Mouse (Mus musculus) ES-E14 (cell line): ENCODE measurements at regions not wholly inside any gene's neighbourhood (a gene's known extent, or its start where the extent isn't known, plus 50 kb on each side); places are given as distances from the start of the nearest gene placed in this dataset.

Experiments
- DNase-seq: peaks from one replicate; pipeline ENCODE4 v3.0.0-alpha.2; 2013; ENCODE audit warnings: low read depth, low spot score
- H3K27ac ChIP-seq: 2 replicates; pipeline ENCODE4 v1.5.1; 2012; ENCODE audit warnings: low read depth, mild to moderate bottlenecking, low read length, moderate library complexity, mixed read lengths; ENCODE audit not compliant: poor library complexity, insufficient read depth, severe bottlenecking
- H3K36me3 ChIP-seq: 2 replicates; pipeline ENCODE4 v1.6.1; 2012; ENCODE audit warnings: mild to moderate bottlenecking, low read length, moderate library complexity, mixed read lengths; ENCODE audit not compliant: control insufficient read depth, poor library complexity, insufficient read depth, severe bottlenecking
- H3K4me1 ChIP-seq, 2 experiments: fragments of 150-350 bp in 1 of 2; sonication (generic) in 1 of 2; 2 replicates each; pipeline ENCODE4 v1.6.1; 2012; ENCODE audit warnings: low read length in 2 of 2, mild to moderate bottlenecking in 1 of 2, mixed read lengths in 1 of 2; ENCODE audit not compliant: control insufficient read depth in 2 of 2, insufficient read depth in 2 of 2, poor library complexity in 1 of 2
- H3K4me3 ChIP-seq, 2 experiments: fragments of 150-350 bp in 1 of 2; sonication (generic) in 1 of 2; 2 replicates each; pipeline ENCODE4 v1.5.1; 2012; ENCODE audit warnings: low read length in 2 of 2, low read depth in 1 of 2, mild to moderate bottlenecking in 1 of 2, mixed read lengths in 1 of 2; ENCODE audit not compliant: insufficient read depth in 1 of 2, poor library complexity in 1 of 2, severe bottlenecking in 1 of 2
- H3K9ac ChIP-seq: 2 replicates; pipeline ENCODE4 v1.6.1; 2012; ENCODE audit warnings: low read depth, mild to moderate bottlenecking, low read length, mixed read lengths; ENCODE audit not compliant: poor library complexity, insufficient read depth, severe bottlenecking
- H3K9me3 ChIP-seq: fragments of 150-350 bp; sonication (generic); 2 replicates; pipeline ENCODE4 v1.6.1; 2012; ENCODE audit warnings: low read depth, mild to moderate bottlenecking, low read length; ENCODE audit not compliant: control insufficient read depth, insufficient read depth
- CHD2 ChIP-seq: IDR thresholded peaks from 2 replicates; pipeline ENCODE4 v1.6.1; 2014; ENCODE audit warnings: mild to moderate bottlenecking, low read depth, low read length, inconsistent platforms
- HCFC1 ChIP-seq: IDR thresholded peaks from 2 replicates; pipeline ENCODE4 v1.6.1; 2012; ENCODE audit warnings: low read length, inconsistent platforms, borderline replicate concordance; ENCODE audit not compliant: insufficient read depth
- MAFK ChIP-seq: IDR thresholded peaks from 2 replicates; pipeline ENCODE4 v1.6.1; 2014; ENCODE audit warnings: mild to moderate bottlenecking, low read depth, low read length, inconsistent platforms; ENCODE audit not compliant: insufficient read depth
- ZC3H11A ChIP-seq: IDR thresholded peaks from 2 replicates; pipeline ENCODE4 v1.6.1; 2012; ENCODE audit warnings: low read depth, mild to moderate bottlenecking, inconsistent platforms, low read length, borderline replicate concordance
- ZNF384 ChIP-seq: IDR thresholded peaks from 2 replicates; pipeline ENCODE4 v1.6.1; 2012; ENCODE audit warnings: low read depth, low read length, inconsistent platforms
- in situ Hi-C, 2 experiments: fragments of 600-800 bp; cut with MboI; formaldehyde crosslinking; loops; one replicate each; pipeline ENCODE4 v1.15.1; 2025; ENCODE audit warnings: low sequenced_read_pairs in 2 of 2, inconsistent platforms in 1 of 2; ENCODE audit not compliant: unreplicated experiment in 2 of 2

GRCm38 (mm10) chr3:34168087-34168486 lies 87.0 kb upstream of the Dnajc19 start:
- no peak for DNase-seq
- no peaks in the 10 kb centered on the region for H3K9me3 ChIP-seq
- in situ Hi-C loops: no loop called here
- no peak overlapping the region for H3K27ac ChIP-seq
- H3K4me3 ChIP-seq: no peak overlapping the region
- TF ChIP-seq ZC3H11A (no peak), ZNF384 (no peak), CHD2 (no peak), HCFC1 (no peak), MAFK (no peak)
- H3K4me1 ChIP-seq: no peaks in the 10 kb centered on the region
- no peaks in the 10 kb centered on the region for H3K36me3 ChIP-seq
- H3K9ac ChIP-seq: no peak overlapping the region

GRCm38 (mm10) chr3:34150036-34150435 lies 68.9 kb upstream of the Dnajc19 start:
- H3K36me3 ChIP-seq: no peaks in the 10 kb centered on the region
- TF ChIP-seq HCFC1: no peak
- peak; percentile 76; the same call in 1 of the 2 replicates for TF ChIP-seq ZC3H11A
- in situ Hi-C loops: no loop called here
- no peaks in the 10 kb centered on the region for H3K4me1 ChIP-seq
- peak; percentile 27 for DNase-seq
- no peak overlapping the region for H3K27ac ChIP-seq
- no peak overlapping the region for H3K4me3 ChIP-seq
- H3K9ac ChIP-seq: no peak overlapping the region
- no peaks in the 10 kb centered on the region for H3K9me3 ChIP-seq

GRCm38 (mm10) chr3:34143652-34144051 lies 62.5 kb upstream of the Dnajc19 start:
- H3K9me3 ChIP-seq: no peaks in the 10 kb centered on the region
- TF ChIP-seq ZNF384: no peak
- no peak for TF ChIP-seq CHD2
- no peak for TF ChIP-seq ZC3H11A
- TF ChIP-seq MAFK: no peak
- no peak for TF ChIP-seq HCFC1
- no peak for DNase-seq
- no peak overlapping the region for H3K27ac ChIP-seq
- H3K9ac ChIP-seq: no peak overlapping the region
- H3K4me1 ChIP-seq: no peaks in the 10 kb centered on the region
- H3K36me3 ChIP-seq: no peaks in the 10 kb centered on the region
- H3K4me3 ChIP-seq: no peak overlapping the region
- in situ Hi-C loops: no loop called here

DNA sequence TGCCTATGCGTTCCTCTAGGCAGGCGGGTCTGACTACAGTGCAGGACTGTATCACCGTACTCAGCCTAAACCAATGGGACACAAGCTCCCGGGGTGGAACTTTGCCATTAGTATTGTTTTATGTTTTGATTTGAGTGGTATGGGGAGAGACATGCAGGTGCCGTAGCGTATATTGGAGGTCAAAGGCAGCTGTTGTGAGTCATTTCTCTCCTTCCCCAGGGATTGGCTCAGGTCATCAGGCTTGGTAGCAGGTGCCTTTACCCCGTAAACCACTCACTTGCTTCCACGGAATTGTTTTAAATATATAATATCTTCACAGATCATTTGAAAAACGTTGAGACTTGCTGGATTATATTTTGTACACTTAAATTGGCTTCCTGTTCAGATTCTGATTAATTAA lies 58.1 kb upstream of the Dnajc19 start:
- no peak for DNase-seq
- no peak overlapping the region for H3K9ac ChIP-seq
- in situ Hi-C loops: no loop called here
- H3K9me3 ChIP-seq: no peaks in the 10 kb centered on the region
- no peaks in the 10 kb centered on the region for H3K4me1 ChIP-seq
- no peak for TF ChIP-seq CHD2
- H3K36me3 ChIP-seq: no peaks in the 10 kb centered on the region
- no peak overlapping the region for H3K27ac ChIP-seq
- no peak overlapping the region for H3K4me3 ChIP-seq

DNA sequence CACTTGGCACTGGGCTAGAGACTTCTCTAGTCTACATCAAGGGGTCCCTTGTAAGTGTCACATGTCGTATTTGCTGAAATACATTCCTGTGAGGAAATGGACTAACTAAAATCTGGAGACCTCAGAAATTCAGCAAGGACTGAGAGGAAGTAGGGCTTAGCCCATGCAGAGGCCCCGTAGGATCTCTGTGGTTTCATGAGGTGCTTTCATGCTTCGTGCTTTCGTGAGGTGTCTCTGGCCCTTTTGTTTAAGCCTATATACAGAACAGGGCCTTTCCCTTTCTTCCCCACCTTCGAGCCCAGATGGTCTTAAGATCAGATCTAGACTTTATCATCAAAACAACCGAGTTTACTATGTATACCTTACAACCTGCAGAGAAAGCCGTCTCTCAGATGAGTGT lies 56.9 kb upstream of the Dnajc19 start:
- DNase-seq: no peak
- Histone ChIP-seq H3K9ac (no peak overlapping the region), H3K36me3 (no peaks in the 10 kb centered on the region), H3K4me1 (no peaks in the 10 kb centered on the region), H3K4me3 (no peak overlapping the region), H3K9me3 (no peaks in the 10 kb centered on the region), H3K27ac (no peak overlapping the region)
- in situ Hi-C loops: no loop called here
- TF ChIP-seq CHD2 (no peak), HCFC1 (no peak), ZC3H11A (no peak), MAFK (no peak), ZNF384 (no peak)
